Mouse (Mus musculus) spleen, postnatal 14 days (tissue): ENCODE measurements around the gene Rtel1.

Experiments used
- DNase-seq, 2 experiments: peaks; one replicate each; pipeline ENCODE4 v3.0.0; 2021 to 2022; ENCODE audit warnings: low spot score in 2 of 2

The Rtel1 gene

DNA sequence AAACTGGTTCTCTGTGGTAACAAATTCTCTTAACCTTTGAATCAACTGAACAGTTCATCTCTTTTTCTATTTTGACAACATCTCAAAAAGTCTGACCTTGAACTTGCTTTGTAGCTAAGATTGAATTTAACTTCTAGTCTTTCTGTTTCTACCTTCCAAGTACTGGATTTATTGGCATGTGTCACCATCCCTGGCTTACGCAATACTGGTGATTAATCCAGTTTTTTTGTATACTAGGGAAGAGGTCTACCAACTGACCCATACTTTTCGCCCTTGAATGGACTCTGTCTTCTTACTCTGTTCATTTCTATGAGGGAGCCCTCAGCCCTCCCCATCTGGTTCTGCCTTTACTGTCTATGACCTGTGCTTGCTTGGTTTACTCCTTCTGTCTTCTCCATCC is 6.6 kb downstream of the Rtel1 start:
- DNase-seq = no peak

DNA sequence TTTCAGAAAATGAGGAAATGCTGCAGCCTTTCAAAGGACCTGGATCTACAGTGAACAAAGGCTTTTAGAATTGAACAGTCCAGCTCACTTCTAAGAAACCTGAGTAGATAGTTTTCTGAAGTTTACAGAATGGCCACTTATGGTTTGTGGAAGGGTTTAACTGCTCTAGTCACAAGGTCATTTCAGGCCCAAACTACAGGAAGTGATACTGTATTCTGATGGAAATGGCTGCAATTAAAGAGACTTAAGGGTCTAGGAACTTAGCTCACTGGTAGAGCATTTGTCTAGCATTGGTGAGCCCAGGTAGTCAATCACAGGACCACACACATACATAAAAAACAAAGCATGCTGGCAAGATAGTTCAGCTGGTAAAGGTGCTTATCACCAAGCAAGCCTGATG is 13.0 kb downstream of the Rtel1 start:
- no peak for DNase-seq

DNA sequence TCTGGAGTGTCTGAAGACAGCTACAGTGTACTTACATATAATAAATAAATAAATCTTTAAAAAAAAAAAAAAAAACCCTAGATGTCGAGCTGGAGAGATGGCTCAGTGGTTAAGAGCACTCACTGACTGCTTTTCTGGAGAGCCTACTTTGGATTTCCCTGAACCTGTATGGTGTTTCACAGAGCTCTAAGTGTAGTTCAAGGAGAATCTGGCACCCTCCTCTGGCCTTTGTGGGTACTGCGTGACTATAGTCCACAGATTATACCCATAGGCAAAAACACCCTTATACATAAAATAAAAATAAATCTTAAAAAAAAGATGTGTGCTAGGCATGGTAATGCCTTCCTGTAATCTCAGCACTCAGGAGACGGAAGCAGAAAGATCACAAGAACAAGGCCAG is 14.5 kb downstream of the Rtel1 start:
- peak; percentile 43 to 59 for DNase-seq

DNA sequence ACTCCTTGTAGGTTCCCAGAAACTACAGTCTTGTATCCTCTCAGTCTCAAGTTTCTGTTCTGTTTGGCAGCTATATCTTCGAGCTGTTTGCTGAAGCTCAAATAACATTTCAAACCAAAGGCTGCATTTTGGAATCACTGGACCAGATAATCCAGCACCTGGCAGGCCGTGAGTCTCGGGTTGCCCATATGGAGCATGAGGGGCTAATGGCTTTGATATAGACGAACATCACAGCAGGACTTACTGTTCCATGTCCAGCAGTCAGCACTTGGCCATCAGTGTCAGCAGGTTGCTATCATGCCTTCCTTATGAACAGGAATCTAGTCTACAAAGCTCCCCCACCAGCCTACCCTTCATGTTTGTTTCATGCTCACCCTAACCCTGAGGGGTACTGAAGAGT is 20.9 kb downstream of the Rtel1 start:
- DNase-seq = no peak

DNA sequence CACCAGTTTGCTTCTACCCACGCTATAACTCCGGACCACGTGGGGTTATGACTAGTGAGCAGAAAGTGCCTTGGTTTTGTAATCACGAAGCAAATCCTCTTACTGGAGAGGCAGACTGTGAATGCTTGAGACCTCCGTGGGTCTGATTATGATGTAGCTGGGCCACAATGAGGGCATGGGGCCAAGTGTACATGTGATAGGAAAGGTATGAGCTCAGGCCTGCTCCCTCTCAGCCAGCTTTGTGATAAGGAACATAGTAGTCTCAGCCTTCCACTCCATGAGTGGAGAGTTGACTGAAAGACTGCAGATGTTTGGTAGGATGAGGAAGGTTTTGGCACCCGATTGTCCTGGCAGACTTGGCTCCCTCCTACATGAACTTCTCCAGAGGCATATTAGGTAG is 23.2 kb downstream of the Rtel1 start:
- no peak for DNase-seq

DNA sequence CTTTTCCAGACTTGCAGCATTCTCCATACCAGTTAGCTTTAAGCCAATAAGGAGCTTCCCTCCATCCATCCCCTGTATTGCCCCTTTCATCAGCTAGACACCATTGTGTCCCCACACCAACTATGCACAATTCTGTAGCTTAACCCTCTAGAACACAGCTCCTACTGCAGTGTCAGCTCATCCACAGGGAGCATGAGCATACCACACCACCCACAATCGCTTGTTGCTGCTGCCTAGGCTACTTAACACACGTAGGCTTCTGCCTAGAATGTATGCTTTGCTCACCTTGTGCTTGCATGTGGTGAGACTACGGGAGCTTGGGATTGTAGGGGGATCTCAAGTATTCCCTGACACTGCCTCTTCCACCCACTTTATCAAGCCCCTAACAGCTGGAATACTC is 37.2 kb downstream of the Rtel1 start:
- no peak for DNase-seq

DNA sequence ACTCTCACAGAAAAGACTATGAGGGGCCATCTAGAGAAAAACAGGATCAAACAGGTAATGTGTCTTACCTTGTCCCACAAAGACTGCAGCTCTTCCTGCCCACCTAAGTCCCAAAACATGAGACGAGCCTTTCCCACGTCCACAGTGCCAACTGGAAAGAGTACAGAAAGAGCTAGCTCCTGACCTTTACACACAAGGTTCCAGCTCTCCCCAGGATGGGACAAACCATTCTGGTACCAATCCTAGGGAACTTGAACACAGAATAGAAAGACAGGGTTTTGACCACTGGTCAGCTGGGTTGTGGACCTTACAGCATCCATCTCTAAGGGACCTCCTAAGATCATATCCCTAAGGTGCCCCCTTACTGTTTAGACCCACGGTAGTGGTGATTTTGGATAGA is 44.4 kb downstream of the Rtel1 start:
- DNase-seq = no peak

DNA sequence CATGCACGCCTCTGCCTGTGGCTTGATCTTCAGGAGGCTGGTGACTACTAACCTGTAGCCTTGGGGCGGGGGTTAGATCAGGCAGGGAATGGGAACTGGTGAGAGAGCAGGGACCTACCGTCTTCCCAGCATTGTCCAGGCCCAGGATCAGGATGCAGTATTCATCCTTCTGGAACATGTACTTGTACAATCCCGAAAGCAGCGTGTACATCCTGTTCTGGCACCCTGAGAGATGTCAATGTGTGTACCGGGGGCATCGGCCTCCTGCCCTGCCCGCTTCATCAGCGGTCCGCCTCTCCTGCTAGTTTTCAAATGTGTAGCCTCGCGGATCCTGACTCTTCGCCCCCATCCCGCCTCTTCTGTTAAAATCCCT is 44.9 kb downstream of the Rtel1 start:
- no peak for DNase-seq

DNA sequence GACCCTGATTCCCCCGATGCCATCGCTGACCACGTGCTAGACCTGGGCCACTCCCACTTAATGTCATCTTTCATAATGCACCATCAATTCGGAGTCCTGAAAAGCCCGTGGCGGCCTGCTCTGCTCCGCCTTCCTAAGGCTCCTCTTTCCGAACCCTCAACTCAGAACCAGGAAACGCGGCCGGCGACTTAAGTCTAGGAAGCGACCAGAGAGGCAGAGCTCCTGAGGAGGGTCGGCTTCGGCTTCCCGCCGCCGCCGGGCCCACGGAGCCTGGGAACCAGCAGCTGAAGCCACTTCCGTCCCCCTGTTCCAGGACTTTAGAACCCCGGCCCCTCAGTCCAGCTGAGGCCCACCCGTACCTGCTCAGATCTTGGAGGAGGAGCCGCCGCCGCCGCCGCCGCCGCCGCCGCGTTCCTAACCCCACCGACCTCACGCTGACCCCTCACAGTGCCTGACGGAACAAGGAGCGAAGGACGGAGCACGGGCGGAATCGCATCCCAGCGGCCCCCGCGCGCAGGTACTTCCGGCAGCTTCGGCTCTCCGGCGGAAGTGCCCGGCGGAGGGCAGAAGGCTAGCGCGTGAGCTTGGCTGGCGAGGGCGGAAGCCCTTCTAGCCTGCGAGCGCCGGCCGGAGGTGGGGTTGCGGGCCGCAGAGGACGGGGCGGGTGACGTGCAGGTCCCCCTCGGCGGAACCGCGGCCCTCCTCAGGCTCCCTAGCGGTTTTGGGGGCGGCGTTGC is 45.5 kb downstream of the Rtel1 start, which contains the start of the genes Zgpat and Arfrp1:
Zgpat (plus strand) TSS at position 69 of the 737 bp plus-strand sequence.
Arfrp1 (minus strand) TSS at position 545 of the 737 bp plus-strand sequence.
- DNase-seq = peak; percentile 76 to 83

DNA sequence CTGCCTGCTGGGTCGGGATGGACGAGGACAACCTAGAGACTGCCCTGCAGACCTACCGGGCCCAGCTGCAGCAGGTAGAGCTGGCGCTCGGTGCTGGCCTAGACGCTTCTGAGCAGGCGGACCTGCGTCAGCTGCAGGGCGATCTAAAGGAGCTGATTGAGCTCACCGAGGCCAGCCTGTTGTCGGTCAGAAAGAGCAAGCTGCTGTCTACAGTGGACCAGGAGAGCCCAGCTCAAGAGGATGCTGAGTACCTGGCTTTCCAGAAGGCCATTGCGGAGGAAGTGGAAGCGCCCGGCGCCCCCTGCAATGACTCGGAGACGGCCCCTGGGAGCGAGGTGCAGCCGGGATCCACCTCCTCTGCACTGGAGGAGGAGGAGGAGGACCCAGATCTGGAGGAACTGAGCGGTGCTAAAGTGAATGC is 46.1 kb downstream of the Rtel1 start:
- DNase-seq = peak; percentile 13 to 21

DNA sequence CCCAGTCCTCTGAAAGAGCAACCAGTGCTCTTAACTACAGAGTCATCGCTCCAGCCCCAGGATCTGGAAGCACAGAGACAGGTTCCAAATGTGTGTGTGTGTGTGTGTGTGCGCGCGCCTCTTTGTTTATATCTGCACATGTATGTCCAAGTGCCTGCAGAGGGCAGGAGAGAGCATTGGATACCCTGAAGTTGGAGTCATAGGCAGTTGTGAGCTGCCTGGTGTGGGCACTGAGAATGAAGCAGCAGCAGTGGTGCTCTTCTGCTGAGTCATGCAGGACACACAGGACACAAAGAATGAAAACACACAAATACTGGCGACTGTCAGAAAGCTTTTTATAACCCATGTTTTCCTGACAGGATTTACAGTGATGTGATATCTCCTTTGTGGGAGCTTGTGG is 50.5 kb downstream of the Rtel1 start:
- DNase-seq = no peak

DNA sequence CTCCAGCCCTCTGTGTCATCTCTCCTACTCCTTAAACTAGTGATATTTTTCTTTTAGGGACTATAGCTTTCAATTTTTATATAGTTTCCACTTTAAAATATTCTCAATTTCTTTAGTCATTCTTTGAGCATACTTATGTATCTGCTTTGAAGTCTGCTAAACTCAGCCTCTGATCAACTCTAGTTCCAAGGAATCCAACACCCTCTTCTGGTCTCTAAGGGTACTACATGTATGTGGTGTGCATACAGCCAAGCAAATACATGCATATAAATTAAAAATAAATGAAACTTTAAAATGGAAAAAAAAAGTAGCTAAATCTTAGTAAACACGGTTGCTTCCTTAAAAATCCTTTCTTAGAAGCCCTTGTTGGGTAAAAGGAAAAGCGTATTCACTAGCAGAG is 56.2 kb downstream of the Rtel1 start:
- DNase-seq = no peak

DNA sequence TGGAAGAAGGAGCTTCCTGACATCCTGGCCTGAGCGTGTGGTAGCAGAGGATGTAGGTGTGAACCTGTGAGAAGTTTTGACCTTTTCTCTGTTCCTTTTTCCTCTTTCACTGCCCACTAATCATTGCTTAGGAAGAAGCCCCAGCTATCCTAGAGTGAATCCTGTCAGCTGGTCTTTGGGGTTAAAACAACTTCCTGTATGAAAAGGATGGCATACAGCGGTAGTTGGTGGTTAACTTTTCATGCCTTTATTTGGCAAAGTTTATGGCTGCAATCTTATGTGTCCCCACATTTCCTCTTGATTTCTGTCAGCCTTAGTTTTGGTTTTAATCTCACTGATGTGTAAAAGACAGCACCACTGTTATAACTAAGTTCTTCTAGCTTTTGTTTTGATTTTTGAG is 57.7 kb downstream of the Rtel1 start:
- no peak for DNase-seq

DNA sequence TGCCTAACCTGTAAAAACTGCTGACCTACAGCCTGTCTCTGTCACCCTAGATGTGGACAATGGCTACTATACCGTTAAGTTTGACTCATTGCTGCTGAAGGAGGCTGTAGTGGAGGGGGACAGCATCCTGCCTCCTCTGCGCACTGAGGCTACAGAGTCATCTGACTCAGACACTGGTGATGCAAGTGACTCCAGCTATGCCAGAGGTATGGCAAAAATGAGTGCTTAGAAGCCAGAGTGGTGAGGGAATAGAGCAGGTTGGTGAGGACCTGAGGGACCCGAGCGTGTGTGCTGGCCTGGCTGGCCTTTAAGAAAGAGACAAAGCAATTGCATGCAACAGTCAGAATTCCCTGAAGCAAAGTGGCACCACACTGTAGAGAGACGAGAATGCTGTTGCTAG is 59.2 kb downstream of the Rtel1 start:
- no peak for DNase-seq

DNA sequence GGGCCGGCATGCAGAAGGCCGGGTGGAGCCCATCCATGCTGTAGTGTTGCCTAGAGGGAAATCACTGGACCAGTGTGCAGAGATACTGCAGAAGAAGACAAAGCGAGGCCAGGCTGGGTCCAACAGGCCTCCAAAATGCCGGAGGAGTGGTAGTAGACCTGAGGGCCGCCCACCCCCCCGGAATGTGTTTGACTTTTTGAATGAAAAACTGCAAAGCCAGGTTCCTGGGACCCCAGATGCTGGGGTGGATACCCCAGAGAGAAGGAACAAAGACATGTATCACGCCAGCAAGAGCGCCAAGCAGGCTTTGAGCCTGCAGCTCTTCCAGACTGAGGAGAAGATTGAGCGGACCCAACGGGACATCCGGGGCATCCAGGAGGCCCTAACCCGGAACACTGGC is 60.2 kb downstream of the Rtel1 start, which contains the start of gene Lime1:
Lime1 (plus strand) TSS at position 301 of the 400 bp plus-strand sequence.
- DNase-seq = no peak

DNA sequence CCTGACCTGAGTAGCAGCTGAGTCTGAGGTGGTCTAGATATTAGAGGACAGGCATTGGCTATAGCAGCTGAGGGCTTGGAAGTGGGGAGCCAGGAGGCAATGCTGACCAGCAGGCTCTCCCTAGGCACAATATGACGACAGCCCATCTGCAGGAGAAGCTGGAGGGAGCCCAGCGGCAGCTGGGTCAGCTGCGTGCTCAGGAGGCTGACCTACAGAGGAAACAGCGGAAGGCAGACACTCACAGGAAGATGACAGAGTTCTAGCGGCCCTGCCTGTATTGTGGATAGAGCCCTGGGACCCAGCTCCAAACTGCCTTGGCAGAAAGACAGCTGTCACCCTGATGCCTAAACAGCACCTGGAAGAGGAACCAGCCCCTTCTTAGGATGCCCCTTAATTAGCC is 60.7 kb downstream of the Rtel1 start:
- DNase-seq = no peak

DNA sequence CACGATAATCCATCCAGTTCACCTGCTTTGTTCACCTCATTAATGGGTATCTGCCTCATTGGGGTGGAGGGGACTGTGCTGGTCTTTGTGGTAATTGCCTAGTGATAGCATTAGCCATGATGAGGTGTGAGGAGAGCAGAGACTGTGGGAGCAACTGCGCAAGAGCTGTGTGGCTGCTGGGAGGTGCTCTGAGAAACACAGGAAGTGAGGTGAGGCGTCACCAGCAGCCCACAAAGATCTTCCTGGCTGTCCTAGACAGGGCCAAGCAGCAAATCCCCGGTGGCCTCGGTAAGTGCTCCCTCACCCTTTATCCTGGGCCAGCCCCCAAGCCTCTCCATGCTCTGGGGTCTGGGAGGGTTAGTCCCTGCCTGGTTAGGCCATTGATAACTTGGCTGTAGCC is 61.6 kb downstream of the Rtel1 start:
- no peak for DNase-seq

DNA sequence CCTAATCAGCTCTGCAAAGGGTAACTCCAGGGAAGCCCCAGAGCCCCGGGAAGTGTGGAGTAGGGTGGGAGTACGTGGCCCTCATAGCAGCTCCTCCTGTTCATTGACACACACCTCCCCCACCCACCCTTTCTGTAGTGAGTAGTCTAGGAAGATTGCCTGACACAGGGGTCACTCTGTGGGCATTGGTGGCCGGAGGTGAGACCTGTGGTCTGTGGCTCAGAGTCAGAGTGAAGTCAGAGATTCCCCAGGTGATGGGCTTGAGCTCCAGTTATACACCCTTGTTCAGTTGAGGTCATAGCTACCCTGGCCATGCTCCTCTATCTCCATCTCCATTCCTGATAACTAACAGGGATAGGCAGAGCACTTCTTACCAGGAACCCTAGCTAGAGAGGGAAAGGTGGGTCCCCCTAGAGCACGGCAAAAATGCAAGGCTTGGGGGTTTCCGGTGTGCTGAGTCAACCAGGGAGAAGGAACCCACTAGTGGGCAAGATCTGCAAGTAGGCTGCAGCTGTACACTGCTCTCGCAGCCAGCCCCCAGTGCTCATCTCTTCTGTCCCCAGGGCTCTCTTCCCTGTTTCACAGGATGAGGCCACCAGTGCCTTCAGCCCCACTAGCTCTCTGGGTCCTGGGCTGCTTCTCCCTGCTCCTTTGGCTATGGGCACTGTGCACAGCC is 62.2 kb downstream of the Rtel1 start:
- DNase-seq = no peak

DNA sequence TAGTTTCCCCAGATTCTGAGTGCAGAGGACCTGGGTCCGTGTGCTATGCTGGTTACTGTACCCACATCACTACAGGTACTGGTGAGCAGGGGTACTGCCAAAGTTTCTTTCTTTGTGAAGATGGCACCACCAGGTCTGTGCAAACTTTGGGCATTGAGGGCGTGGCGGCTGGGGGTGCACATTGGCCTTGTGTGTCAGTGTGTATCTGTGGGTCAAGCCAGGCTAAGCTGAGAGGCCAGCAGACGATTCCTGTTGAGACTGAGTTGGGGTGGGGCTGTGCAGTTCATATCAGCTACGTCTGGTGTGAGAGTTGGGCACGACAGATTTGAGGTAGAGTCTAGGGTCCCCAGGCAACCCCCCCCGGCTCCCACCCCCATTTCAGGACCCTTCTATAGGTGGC is 64.9 kb downstream of the Rtel1 start:
- DNase-seq = no peak

DNA sequence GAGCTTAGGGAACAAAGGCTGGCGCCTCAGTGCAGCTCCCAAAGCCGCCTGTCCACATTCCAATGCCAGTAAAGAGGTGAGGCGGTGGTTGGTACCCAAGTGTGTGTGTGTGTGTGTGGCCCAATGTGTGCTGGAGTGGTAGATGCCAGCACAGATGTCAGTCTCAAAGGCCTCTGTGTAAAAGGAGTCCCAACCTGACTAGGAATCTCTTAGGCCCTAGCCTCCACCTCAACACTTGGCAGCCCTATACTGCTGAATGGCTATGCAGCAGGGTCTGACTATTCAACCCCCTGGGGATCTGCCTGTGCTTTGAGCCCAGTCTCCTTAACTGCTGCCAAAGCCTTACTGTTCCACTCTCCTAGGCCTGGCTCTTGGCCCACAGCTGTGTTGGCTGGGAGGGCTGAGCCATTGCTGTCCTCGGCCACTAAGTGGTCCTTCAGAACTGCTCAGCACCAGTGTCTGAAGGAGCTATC is 65.4 kb downstream of the Rtel1 start:
- no peak for DNase-seq

DNA sequence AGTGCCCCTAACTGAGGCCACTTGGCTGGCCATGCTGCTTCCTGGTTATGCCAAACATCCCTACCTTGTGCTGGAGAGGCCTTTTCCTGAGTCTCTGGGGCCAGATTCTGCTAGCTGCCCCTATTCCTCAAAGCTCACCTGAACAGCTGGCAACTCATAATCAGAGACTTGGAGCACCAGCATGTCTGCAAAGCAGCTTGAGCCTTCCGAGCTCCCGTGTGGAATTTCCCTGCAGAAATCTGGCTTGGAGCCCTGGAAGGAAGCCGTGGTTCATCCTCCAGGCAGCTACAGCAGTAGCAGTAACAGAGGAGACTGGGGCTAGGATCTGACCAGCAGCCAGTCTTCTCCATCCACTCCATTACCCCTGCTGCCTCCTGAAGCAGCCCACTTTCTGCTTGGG is 66.3 kb downstream of the Rtel1 start:
- DNase-seq = no peak

DNA sequence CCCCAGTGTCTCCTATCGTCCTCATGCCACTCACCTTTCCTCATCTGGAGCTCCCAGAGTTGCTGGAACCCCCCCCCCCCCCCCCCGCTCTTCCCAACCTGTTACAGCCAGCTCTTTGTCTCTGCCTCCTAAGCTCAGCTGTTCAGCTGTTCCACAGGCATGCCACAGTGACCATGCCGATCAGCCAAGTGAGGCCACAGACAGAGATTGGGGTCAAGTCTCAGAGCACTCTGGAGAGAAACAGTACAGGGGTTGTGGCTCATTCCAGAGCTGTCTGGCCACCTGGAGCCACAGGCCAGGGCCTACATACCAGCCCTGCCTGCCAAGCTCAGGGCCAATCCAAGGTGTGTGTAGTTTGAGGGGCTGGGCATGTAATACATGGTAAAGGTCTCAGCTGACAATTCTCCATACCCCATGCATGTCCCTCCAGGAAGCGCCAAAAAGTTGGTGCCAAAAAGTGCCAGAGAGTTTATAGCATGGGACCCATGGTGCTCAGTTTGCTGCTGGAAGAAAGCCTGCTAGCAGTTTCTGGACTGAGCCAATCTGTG is 67.2 kb downstream of the Rtel1 start:
- no peak for DNase-seq
